Mouse (Mus musculus): ENCODE data around the gene Exoc5.

DNA sequence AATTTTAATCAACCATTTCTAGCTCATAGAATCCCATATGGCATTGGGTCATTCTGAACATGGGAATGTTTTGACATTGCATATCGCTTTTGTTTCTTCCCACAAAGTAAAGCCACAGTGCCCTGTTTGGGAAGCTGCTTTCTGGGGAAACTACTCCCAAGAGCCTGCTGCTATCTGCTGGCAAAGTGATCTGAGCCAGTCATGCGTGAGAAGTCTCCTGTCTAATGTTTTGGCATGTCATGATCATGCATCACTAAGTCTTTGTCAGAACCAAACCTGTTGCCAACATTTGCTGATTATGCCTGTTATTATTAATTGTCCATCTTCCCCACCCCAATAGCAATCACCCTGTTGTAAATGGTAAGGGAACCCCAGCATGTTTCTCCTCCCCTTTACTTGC is 94.9 kb downstream of the Exoc5 start:
- no peak for TF ChIP-seq CTCF (conservative IDR thresholded peaks at IDR 0.05 in 1 of 2, IDR thresholded peaks at IDR 0.05 in 1 of 2; ENCODE audit: low read depth in 2 of 2, low read length in 2 of 2)
- TF ChIP-seq POLR2A (IDR thresholded peaks at IDR 0.05; ENCODE audit: low read depth, low read length), result no peak
- no peak for TF ChIP-seq NELFE (IDR thresholded peaks at IDR 0.05; ENCODE audit: low read depth, low read length)
- no peak for TF ChIP-seq TBP (conservative IDR thresholded peaks at IDR 0.05; ENCODE audit: low read depth, low read length)
- no peak for TF ChIP-seq E2F4 (IDR thresholded peaks at IDR 0.05; ENCODE audit: insufficient replicate concordance, low read depth, low read length)
- TF ChIP-seq USF1 (IDR thresholded peaks at IDR 0.05; ENCODE audit: low read depth, low read length), result no peak
- TF ChIP-seq ETS1 (conservative IDR thresholded peaks at IDR 0.05; ENCODE audit: low read depth, low read length), result no peak
